Mouse (Mus musculus): ENCODE measurements around the gene Plekhh3. TPM values are rescaled to one million over a fixed set of nuclear protein-coding genes. Genes with fewer than 3 reads are reported as not detected.

Gene Plekhh3
- polyA plus RNA-seq (2017; shearing (Covaris generic)), result not detected

GRCm38 (mm10) chr11:101170811-101171610 is at the start of gene Plekhh3:
Gene Plekhh3 (minus strand): TSS chr11:101171351.

GRCm38 (mm10) chr11:101174851-101175628 is 3.9 kb upstream of the Plekhh3 start, which contains the start of gene Ccr10:
Gene Ccr10 (minus strand): TSS chr11:101175443.

GRCm38 (mm10) chr11:101170354-101170810 is 769 bp downstream of the Plekhh3 start, which contains the start of gene Cntnap1:
Gene Cntnap1 (plus strand): TSS chr11:101170523.

GRCm38 (mm10) chr11:101155728-101156371 is 15.3 kb downstream of the Plekhh3 start, which contains the start of gene Tubg2:
Gene Tubg2 (plus strand): TSS chr11:101155907.

GRCm38 (mm10) chr11:101119761-101120544 is 51.2 kb downstream of the Plekhh3 start, which contains the start of the genes Retreg3 and Tubg1:
Gene Retreg3 (minus strand): TSS chr11:101119893.
Gene Tubg1 (plus strand): TSS chr11:101119938.

Other genes with a start within 250 kb of the Plekhh3 start
- gene Stat3, start 231.8 kb downstream of the Plekhh3 start, polyA plus RNA-seq (2017; shearing (Covaris generic)), result 221 TPM
- 0.31 TPM for gene Cavin1, start 200.5 kb downstream of the Plekhh3 start, polyA plus RNA-seq (2017; shearing (Covaris generic))
- 6.4 TPM for gene Atp6v0a1, start 161.9 kb downstream of the Plekhh3 start, polyA plus RNA-seq (2017; shearing (Covaris generic))
- 5.5 TPM for gene Naglu, start 101.3 kb downstream of the Plekhh3 start, polyA plus RNA-seq (2017; shearing (Covaris generic))
- 0.20 TPM for gene Hsd17b1, start 92.9 kb downstream of the Plekhh3 start, polyA plus RNA-seq (2017; shearing (Covaris generic))
- 41.6 TPM for gene Coasy, start 88.8 kb downstream of the Plekhh3 start, polyA plus RNA-seq (2017; shearing (Covaris generic))
- 123 TPM for gene Mlx, start 84.1 kb downstream of the Plekhh3 start, polyA plus RNA-seq (2017; shearing (Covaris generic))
- gene Psmc3ip, start 75.9 kb downstream of the Plekhh3 start, polyA plus RNA-seq (2017; shearing (Covaris generic)), result 9.8 TPM
- gene Retreg3, start 51.5 kb downstream of the Plekhh3 start, polyA plus RNA-seq (2017; shearing (Covaris generic)), result 43.8 TPM
- gene Tubg1, start 51.4 kb downstream of the Plekhh3 start, polyA plus RNA-seq (2017; shearing (Covaris generic)), result 44.6 TPM
- 4.5 TPM for gene Tubg2, start 15.4 kb downstream of the Plekhh3 start, polyA plus RNA-seq (2017; shearing (Covaris generic))
- 0.05 TPM for gene Cntnap1, start 828 bp downstream of the Plekhh3 start, polyA plus RNA-seq (2017; shearing (Covaris generic))
- gene Ccr10, start 4.1 kb upstream of the Plekhh3 start, polyA plus RNA-seq (2017; shearing (Covaris generic)), result 2.0 TPM
- gene Ezh1, start 55.1 kb upstream of the Plekhh3 start, polyA plus RNA-seq (2017; shearing (Covaris generic)), result 98.0 TPM
- 0.36 TPM for gene Ramp2, start 74.7 kb upstream of the Plekhh3 start, polyA plus RNA-seq (2017; shearing (Covaris generic))
- 178 TPM for gene Vps25, start 82.4 kb upstream of the Plekhh3 start, polyA plus RNA-seq (2017; shearing (Covaris generic))
- 6.2 TPM for gene Wnk4, start 89.2 kb upstream of the Plekhh3 start, polyA plus RNA-seq (2017; shearing (Covaris generic))
- gene Cntd1, start 107.7 kb upstream of the Plekhh3 start, polyA plus RNA-seq (2017; shearing (Covaris generic)), result 0.33 TPM
- 134 TPM for gene Coa3, start 107.8 kb upstream of the Plekhh3 start, polyA plus RNA-seq (2017; shearing (Covaris generic))
- gene Becn1, start 130.9 kb upstream of the Plekhh3 start, polyA plus RNA-seq (2017; shearing (Covaris generic)), result 232 TPM
- 93.7 TPM for gene Psme3, start 144.9 kb upstream of the Plekhh3 start, polyA plus RNA-seq (2017; shearing (Covaris generic))
- 3.4 TPM for gene Aoc2, start 153.7 kb upstream of the Plekhh3 start, polyA plus RNA-seq (2017; shearing (Covaris generic))
- gene Aoc3, start 159.3 kb upstream of the Plekhh3 start, polyA plus RNA-seq (2017; shearing (Covaris generic)), result not detected
- gene G6pc, start 196.2 kb upstream of the Plekhh3 start, polyA plus RNA-seq (2017; shearing (Covaris generic)), result not detected
- 51.8 TPM for gene Aarsd1, start 246.3 kb upstream of the Plekhh3 start, polyA plus RNA-seq (2017; shearing (Covaris generic))

Measured in CD4-positive, CD25-positive, alpha-beta regulatory T cell, adult 9 weeks (primary cell).